Mouse (Mus musculus) thymus, postnatal 36 days (tissue): ENCODE measurements at regions not wholly inside any gene's neighbourhood (a gene's known extent, or its start where the extent isn't known, plus 50 kb on each side); places are given as distances from the start of the nearest gene placed in this dataset.

Experiments used
- DNase-seq, 2 experiments: peaks; one replicate each; pipeline ENCODE4 v3.0.0; 2022; ENCODE audit warnings: mixed read lengths in 2 of 2

DNA sequence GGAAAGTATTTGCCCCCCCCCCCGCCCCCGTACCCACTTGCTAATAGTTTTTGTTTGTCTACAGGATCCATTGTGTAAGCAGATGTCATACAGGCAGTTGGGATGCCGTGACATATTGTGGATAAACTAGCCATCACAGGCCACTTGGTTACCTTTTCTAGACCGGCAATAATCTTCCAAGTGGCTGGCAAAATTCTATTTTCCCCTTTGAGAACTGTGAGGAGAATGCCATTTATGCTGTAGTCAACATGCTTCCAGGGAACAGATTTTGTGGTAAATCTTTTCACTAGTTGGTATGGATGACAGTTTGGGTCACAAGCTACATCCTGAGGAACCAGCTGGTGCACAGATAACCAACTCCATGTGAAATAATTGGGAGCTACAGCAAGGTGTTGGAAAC, 456.5 kb upstream of the Plxna2 start:
- no peak for DNase-seq

DNA sequence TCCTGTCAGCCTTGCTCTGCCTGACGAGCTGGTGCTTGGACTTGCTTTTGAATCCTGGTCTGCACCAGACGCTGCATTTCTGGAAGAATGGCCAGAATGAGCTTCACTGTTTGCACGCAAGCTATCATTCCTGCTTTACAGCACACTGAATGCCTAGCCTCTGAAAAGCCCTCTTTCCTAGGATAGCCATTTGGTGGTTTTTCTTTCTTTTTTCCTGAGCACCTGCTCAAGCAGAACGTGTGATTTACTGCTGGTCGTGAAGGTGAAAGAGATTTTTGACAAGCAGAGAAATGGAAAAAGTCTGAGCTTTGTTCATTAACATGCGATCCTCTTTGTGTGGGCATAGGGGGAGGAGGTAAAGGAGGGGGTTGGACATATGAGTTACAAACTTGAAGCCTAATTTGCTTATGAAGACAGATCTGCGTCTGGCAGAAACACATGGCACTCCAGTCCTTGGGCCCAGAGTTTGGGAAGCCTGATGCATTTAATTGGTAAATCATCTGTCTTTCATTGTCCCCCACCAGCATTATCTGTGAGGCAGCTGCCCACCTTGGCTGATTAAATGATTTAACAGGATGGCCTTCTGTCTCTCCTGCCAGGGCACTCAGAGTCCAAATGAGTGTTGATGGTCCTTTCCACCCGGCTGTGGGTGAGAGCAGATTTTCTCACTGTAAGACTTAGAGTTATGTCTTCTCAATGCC, 457.1 kb upstream of the Plxna2 start:
- DNase-seq: no peak

DNA sequence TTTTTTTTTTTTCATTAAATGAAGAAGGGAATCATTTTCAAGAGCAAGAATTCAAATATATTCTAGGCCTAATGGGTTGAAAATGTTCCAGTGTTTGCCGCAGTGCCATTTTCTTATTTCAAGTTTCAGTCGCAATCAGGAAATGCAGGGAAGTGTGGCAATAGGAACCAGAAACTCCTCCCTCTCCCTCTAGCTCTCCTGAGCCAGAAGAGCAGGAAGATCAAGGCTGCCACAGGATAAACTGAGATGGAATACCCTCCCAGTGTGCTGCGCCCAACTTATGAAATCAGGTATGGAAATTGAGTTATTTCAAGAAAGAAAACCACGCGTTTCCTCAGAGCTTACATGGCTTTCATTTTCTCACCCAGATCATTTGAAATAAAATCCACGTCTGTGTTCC, 460.8 kb upstream of the Plxna2 start:
- DNase-seq: no peak

DNA sequence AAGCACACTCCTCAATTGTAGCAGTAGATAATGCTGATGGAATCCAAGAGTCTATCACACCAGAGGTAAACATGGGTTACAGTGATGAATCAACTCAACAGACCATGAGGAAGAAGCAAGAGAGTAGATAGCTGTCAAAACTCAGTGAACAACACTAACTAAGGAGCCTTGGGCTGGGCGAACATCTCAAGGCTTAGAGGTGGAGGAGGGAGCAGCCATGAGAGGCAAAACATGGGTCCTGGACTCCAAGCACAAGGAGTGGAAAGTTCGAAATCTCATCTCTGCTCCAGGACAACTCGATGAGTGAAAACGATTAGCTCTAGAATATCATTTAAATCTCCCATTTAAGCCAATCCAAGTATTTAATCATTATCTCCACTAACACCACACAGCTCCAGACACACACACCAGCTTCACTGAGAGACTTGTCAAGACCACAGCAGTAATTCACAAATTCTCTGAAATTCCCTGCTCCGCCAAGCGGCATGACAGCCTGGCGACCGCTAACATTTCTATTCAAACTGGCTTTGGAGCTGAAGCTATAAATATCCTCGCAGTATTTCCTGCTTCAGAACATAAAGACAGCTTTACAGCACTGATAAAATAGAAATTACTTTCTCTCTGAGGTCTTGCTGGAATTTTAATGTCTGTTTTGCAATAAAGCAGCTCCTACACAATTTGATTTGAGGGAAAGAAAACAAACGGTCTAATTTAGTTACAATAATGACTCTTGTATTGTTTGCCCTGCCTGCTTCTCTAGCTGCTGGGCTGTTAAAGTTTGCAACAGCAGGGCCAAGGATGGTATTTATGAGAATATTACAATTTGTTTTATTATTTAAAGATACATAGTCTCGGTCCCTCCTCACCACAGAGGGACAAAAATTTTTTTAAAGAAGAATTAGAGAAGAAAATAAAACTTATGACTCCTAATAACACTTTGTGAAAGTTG, 469.3 kb upstream of the Plxna2 start:
- DNase-seq: no peak

DNA sequence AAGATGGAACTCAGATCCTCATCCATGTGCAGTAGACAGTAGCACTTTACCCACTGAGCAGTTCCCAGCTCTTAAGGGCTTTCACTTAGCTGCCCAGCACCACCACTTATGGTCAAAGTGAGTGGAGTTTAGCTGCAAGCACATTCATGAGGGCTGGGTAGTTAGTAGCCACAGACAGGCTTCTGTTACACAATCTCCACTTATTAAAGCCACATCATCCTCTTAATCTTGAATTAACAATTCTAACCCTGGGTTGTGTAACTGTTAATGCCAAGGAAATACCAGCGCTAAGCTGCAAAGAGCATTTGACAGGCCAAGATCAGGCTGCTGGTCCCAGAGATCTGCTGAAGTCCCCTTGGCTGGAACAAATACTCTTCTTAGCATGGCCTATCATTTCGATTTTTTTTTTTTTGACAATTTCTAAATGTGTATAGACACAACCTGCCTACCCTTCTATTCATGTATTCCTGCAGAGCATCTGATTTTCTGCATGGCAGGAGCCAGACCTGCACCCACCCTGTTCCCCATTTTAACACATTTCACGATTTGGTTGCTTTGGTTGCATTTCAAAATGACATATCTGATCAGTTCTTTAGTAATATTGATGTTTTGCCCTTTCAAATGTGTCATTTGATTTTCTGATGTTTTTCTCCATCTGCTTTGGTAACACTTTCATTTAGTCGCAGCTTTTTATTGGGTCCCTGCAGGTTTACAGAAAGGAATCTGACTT, 500.2 kb upstream of the Plxna2 start:
- no peak for DNase-seq

DNA sequence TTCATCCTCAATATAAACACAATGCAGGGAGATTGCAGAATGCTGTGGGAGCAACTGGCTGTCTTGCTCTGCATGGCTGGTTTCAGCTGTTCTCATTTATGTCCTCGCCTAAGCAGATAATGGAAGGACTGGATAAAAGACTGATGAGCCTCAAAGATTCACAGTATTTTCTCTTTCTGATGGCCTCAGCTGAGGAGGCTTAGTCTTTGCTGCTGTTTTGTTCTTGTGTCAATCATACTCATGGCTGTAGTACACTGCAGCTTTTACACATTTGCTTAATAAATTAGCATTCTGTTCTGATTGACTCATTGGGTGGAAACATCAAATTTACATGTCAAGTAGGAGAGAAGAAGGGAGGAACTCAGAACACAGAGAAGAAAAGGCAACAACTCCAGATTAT, 503.6 kb upstream of the Plxna2 start:
- DNase-seq: no peak

DNA sequence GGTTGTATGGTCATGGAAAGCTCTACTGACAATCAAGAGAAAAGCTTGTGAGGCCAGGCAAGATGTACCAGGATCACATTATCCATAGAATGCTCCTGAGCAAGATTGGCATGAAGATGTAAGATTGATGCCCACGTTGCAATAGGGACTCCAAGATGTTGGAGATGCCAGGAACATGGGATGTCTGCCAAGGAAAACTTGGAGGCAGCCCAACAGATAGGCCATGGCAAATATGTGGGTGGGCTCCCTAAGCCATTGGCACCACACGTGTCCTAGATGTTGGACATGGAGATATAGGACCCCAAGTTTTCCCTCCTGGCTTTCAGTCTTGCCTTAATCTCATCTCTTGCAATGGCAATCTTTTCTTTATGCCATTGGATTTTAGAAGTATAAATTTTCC, 506.1 kb upstream of the Plxna2 start:
- no peak for DNase-seq

DNA sequence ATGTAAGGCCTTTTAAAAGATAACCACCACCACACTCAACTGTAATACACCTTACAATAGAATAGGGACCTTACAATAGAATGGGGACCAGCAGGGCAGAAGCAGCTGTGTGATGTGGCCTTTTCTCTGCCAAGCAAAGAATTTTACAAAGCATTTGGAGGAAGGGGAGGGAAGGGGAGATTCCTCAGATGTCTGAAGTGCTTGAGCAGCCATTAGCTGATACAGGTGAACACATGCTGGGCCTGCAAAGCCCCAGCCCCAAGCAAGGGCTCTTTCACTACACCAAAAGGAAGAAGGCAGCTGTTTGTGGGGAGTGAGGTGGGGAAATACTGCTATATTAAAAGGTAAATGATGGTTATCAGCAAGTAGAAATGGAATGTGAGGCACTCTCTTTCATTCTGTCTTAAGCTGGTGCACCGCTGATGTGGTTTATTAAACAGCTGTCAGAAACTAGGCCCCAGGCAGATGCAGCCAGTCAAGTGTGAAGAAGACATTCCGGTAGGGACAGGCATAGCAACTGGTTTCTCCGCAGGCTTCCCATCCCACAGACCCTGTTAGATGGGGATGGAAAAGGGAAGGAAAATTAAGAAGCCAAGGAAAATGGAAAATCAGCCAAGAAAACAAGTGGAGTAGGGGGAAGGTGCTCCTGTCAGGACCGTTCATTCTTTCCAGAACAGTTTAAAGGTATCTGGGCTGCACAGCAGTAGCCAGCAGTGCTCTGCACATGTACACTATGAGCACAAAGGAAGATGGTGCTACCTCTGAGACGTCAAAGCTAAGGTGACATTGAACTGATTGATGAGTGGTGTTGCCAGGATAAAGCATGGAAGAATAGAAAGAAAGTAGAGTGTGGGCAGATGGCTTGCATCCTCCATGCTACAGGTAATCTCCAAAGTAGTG, 508.6 kb upstream of the Plxna2 start:
- no peak for DNase-seq

DNA sequence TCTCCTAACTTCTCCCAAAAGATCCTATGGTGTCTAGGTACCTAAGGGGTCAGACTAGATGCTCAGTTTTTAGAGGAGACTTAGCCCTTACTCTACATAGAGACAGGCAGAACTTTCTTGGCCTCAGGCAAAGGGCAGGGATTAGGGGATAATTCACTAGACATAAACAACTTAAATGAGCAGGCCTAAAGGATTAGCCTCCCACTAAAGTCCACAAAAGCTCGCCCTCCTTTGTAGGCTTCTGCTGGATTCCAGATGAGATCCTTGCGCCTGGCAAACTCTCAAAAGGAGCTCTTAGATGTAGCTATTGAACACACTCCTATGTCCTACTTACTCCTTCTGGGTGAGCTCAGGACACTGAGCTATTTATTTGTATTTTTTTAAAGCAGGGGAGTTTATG, 509.9 kb upstream of the Plxna2 start:
- DNase-seq: no peak

DNA sequence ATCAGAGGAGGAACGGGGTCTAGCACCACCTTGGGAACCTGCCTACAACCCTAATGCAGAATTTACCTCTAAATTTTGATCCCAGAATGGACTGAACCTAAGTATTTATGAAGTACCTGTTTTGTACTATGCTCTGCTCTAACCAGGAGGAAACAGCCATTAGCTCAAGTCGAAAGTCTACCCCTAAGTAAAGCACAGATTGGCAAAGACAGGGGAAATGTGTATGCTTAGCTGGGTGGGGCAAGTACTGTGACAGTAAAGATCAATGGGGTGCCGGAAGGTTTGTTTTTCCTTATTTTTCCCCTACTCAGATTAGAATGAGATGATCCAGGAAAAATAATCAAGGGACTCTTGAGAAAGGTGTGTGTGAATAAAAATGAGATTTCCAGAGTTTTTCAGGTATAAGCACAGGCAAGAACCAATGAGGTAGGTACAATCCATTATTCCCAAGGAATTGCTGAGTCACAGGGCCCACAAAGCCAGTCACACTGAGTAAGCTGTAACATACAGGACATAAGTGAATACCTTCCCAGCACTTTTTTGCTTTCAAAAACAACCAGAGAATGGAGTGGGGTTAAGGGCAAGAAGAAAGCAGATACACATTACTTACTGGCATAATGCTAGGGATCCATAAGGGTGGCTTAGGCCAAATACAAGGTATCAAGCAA, 510.6 kb upstream of the Plxna2 start:
- no peak for DNase-seq

DNA sequence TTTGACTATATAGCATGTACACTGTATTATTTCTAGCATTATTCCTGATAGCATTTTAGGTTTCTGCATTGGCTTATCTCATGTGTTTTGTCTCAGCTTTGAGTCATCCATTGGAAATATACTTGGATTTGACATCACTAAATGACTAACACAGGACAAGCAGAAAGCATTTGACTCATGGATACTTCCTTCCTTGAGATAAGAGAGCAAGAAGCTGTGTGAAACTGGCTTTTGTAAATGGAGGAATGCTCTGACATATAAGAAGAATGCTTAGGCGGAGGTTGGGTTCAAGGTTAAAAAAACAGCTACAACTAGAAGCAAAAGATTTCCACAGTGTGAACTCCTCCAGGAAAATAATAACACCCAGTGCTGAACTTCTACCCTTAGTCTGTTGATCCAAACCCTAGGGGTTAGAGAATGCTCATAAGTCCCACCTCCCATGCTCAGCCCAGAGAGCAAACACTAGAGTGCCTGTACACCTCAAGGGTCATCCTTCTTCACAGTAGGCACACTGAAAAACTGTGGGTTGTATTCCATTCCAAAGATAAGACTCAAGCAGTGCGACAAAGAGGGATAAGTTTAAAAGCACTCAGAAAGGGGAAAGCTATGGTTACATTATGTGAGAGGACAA, 528.0 kb upstream of the Plxna2 start:
- no peak for DNase-seq

DNA sequence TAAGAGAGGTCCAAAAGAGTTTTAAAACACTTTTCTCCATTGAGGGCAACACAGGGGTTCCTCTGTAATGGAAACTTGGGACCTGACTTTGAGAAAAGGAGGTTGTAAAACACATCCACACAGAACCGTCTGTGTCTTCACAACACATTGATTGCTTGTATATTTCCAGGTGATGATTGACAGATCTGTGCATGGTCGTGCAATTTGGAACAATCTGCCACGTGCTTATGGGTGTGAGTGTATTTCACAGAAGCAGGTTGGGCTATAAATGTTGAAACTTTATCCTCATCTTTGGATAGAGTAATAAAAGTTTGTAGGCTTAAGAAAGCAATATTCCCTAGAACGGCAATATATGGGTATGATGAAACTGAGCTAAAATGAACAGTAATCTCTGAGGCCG, 559.5 kb upstream of the Plxna2 start:
- DNase-seq: no peak

DNA sequence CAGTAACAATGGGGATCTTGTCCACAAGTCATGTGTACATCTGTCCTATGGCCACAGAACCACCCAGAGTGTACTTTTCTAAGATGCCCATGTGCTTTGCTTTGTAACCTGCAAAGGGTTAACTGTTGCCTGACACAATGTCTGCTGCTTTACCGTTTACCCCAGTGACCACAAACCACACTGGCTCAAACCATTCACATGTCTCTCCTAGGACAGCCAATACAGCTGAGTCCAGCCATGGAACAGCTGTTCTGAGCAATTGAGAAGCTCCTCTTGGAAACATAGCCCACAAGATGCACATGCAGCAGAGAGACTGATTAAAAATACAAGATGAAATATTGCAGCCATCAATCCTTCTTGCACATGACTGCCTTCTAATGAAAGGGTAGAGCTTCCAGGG, 561.5 kb upstream of the Plxna2 start:
- no peak for DNase-seq

DNA sequence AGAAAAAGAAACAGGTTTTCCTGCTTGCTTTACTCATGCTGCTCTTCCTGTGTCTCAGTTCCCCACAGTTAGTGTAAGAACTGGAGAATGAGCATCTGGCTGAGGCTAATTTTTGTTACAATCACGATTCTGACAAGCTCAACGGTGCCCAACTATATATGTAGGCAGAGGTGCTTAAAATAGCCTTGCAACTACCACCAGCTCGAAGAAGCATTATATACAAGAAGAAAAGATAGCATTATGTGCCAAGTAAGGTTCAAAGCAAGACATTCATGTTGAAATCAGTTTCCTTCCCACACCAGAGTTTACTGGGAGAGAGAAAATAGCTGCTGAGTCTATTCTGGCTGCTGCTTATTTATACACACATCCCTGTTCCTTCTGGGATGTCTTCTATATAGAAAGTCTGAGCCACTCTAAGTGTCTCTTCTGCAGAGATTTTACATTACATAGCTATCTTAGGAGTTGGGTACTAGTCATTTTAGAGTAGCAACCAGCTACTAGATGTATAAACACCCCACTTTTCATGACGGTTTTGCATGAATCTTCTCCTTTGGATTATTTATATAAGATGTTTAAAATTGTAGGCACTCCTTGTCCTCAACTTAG, 568.2 kb upstream of the Plxna2 start:
- no peak for DNase-seq

DNA sequence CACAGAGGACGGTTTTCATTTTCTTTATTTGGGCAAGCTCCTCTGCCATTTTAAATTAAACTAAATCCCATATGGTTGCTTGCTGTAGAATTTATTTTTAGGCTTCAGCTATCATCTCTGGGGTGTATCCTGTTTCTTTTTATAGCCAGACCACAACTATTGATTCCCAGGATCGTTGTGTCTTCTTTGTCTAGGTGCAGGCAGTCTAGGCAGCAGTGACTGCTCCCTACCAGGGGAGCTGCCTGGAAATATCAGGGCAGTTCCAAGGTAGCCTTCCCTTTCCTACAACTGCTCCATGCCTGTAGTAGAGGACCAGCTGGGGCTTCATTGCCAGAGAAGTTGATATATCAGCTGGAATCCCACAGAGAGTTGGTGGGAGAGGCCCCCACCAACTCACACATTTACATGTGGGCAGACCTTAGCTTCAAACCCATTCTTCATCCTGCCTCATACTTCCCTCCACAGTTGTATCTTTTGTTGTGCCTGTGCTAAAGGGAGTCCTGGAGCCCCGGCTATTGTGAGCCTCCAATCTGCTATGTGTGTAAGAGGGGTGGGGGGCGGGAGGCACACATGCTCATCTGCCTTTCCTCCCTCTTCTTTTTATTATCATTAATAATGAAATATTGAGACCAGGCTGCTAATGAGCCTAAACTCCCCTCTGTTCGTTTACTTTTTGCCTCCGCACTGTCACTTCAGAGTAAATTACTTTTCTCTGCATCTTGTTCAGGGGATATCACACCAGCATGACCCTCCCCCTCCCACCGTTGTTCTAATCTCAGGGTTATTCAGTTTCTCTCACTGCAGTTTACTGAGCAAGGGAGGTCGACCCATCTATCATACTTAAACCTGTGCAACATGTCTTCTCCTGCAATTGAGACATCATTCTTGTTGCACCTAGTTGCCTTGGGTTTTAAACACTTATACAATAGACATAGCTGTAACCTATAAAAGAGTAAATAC, 576.3 kb upstream of the Plxna2 start:
- no peak for DNase-seq

DNA sequence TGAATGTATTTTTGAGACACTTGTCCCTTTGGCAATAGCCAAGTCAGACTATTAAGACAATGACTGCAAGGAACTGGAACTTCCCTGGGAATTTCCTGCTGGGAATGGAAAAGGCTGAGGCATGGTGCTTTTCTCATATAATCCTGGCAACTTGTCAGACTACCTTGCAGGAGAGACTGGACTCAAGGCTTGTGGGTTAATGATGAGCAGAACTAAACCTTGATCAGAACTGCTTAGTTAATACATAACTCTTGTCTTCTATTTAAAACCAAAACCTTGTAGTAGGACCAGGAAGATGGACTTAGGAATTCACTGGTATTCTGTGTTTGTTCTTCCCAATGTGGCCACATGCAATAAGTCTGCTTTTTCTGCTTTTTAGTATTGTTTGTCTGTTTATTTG, 579.3 kb upstream of the Plxna2 start:
- DNase-seq: no peak

DNA sequence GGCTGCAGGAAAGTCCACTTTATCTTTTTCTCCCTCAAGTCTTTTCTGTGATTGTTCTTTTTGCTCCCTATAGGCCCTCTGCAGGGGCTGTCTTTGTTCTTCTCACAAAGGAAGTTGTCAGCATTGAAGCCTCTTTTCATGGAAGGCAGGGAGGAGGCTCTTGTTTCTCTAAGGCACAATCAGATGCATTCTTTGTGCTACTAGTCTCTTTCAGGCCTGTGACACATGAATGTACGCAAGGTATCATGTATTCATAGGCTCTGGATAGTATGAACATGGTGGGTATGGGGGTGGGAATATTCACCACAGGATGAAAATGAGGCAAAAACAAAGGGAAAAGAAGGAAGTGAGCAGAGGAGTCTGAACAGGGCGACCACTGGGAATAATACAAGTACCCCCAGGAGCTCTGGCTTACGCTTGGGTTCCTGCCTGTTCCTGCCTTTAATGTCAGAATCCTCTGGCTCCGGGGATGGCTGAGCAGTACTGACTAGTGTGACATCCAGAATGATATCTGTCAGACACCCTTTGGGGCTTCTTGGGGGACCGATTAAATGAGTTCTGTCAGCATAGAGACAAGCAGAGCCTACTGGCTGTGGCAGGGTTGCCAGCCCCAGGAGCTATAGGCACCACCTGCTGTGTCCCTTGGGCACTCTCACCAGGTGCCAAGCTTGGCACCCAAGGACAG, 583.7 kb upstream of the Plxna2 start:
- no peak for DNase-seq

DNA sequence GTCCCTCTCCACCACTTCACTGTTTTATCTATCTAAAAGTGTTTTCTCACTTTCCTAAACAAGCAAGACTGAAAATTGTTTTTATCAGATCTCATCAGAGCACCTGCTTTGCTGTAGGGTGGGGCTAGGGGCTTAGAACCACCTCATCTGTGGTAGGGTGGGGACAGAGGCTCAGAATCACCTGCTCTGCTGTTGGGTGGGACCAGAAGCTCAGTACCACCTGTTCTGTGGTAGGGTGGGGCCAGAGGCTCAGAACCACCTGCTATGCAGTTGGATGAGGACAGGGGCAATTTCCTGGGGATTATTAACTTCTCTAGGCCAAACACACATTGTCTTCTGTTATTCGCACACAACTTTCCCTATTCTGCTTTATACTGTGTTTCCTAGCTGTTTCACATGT, 585.4 kb upstream of the Plxna2 start:
- DNase-seq: no peak

DNA sequence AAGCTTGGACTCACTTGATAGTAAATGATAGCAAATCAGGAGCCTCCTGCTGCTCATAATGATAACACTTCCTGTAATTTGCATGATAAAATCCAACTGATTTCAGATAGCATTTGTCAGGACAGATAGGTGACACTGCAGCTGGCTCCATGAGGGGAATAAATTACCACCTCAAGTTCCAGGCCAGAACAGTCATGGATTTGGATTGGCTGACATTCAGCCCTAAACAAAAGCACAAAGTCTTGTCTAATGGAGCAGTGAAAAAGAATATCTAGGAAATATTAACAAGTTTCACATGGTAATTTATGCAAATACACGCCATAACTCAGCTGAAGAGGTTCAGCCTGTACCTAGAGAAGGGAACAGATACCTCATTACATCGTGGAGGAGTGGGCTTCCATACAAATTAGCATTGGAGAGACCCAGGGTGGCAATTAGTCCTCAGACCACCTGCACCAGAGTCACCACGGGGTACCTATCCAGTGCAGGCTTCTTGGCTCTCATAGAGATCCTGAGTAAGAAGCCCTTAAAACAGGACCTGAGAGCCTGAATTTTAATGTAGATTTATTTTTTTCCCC, 587.3 kb upstream of the Plxna2 start:
- no peak for DNase-seq
